Mouse (Mus musculus) retina, embryonic 14.5 days (tissue): ENCODE data around the gene Astn2.
A peak's percentile ranks its signal among the peaks of the same experiment; 100 is the strongest.

Experiments used
- DNase-seq: peaks from one replicate; pipeline ENCODE4 v3.0.0-alpha.2; 2015; ENCODE audit warnings: low spot score

The Astn2 gene

GRCm38 (mm10) chr4:66169485-66169884 is 234.9 kb downstream of the Astn2 start:
- no peak for DNase-seq

DNA sequence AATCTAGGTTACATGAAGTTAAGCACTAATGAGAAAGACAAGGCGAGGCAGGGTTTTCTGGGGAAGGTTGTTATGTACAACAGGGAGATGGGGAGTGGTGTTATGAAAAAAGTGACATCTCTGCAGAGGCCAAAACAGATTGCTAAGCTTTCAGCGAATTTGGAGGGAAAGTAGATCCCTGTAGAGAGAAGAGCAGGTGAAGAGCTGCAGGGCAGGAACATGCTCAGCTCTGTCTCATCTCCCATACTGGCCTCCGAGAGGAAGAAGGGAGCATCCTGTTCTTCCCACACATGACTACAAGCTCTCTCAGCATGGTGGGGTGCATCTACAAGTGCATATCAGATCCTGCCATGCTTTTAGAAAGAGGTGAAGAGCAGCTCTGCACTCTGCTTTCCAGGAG is 245.7 kb downstream of the Astn2 start:
- DNase-seq: no peak

GRCm38 (mm10) chr4:66157439-66158113 is 246.8 kb downstream of the Astn2 start:
- peak; percentile 15 for DNase-seq

GRCm38 (mm10) chr4:66146546-66146945 is 257.9 kb downstream of the Astn2 start:
- DNase-seq: no peak

GRCm38 (mm10) chr4:66126181-66126580 is 278.2 kb downstream of the Astn2 start:
- no peak for DNase-seq

- no peak for DNase-seq
Observed at GRCm38 (mm10) chr4:66122766-66123358, 281.5 kb downstream of the Astn2 start.

- DNase-seq: no peak
Observed at GRCm38 (mm10) chr4:66114243-66114642, 290.2 kb downstream of the Astn2 start.

- DNase-seq: no peak
Observed at GRCm38 (mm10) chr4:66102037-66102436, 302.4 kb downstream of the Astn2 start.

- DNase-seq: no peak
Observed at GRCm38 (mm10) chr4:66097629-66098028, 306.8 kb downstream of the Astn2 start.

- no peak for DNase-seq
Observed at GRCm38 (mm10) chr4:66096104-66096503, 308.3 kb downstream of the Astn2 start.

GRCm38 (mm10) chr4:66057161-66057560 is 347.2 kb downstream of the Astn2 start:
- no peak for DNase-seq

DNA sequence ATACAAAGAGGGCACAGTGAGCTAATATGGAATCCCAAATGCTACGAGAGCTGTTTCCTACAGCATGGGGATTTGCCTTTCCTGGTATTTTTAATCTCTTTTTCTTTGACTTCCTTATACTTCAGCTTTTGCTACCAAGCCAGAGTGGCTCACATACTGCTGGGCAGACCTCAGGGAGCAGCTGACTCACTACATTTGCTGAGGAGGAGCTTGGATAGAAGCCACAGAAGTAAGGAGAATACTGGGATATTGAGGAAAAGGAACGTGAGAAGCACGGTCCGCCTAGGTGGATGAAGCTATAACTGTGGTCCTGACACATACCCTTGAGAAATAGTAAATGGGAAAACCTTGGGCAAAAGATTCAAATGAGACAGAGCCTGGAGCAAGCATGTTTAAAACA is 348.7 kb downstream of the Astn2 start:
- no peak for DNase-seq

- no peak for DNase-seq
Observed at GRCm38 (mm10) chr4:66043014-66043672, 361.3 kb downstream of the Astn2 start.

DNA sequence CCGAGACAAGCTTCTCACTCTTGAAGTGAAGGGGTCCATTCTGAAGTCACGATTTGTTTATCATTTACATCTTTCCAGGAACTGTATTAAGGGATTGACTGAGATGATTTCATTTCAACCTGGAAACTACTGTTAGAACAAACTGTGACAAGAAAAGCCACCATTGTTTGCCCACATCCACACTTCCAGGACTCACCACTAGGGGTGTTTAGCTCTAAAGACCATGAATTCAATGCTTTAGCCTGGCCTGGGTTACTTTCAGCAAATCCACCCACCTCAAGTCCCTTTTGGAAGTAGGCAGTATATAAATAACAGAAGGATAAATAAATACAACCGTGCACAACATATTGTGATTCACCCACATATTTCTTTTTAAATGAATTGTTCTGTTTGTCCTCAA is 370.6 kb downstream of the Astn2 start:
- peak; percentile 54 for DNase-seq

DNA sequence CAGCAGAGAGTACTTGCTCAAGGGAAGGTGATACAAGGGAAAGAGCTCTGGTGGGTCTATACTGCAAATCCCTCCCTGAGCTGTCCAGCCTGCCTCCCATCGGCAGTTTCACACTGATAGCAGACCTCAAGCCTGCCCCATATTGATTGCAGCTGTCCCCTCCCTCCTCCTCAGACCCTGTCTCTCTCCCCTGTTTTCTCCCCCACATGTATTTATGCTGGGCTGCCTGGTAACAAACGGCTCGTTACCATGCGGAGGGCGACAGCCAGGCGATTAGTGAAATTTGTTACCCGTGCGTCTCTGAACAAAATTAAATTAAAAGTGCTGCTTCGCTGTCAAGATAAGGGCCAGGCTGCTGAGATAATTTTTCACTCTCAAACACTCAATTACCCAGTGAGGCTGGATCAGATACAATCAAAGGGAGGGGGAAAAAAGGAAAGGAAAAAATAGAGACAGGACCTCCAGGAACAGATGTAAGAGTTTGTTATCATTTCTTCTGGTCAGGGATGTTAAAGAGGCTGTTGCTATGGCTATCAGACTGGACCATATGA is 373.0 kb downstream of the Astn2 start:
- no peak for DNase-seq

- no peak for DNase-seq
Observed at GRCm38 (mm10) chr4:66029901-66030300, 374.5 kb downstream of the Astn2 start.

GRCm38 (mm10) chr4:66027866-66028265 is 376.5 kb downstream of the Astn2 start:
- DNase-seq: no peak

GRCm38 (mm10) chr4:66025393-66026062 is 378.9 kb downstream of the Astn2 start:
- peak; percentile 77 for DNase-seq

DNA sequence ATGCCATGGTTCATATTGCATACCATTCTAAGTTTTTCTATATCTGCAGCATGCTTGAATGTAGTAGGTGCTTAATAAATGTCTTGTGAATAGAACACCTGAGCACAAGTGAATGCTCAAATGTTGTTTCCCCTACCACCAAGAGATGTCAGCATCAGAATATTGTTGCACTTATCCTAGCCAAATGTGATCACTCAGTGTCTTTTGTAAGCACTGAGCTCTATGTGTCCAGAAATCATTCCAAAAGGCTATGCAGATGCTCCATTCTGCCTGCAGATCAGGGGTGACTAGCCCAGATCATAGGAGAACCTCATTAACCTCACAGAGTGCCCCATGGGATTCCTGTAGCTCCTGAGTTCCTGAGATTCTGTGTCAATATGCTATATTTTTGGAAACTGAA is 401.5 kb downstream of the Astn2 start:
- DNase-seq: no peak

GRCm38 (mm10) chr4:65983643-65984042 is 420.8 kb downstream of the Astn2 start:
- DNase-seq: no peak

GRCm38 (mm10) chr4:65982882-65983281 is 421.5 kb downstream of the Astn2 start:
- DNase-seq: peak; percentile 25

DNA sequence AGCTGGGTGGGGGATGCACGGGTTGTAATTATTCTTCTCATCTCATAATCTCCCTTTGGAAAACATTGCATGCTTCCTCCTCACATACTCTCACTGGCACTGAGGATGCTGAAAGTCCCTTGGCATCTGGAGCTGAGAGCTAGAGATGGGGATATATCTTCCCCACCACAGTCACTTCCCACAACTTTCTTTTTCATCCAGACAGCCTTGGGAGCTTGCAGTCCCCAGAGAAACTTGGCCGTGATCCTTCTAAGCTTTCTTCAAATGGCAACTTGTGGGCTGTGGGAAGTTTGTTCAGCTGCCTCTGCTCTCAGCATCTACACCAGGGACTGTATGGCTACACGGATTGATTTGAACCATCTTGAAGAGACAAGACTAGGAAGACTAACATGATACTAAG is 428.2 kb downstream of the Astn2 start:
- DNase-seq: no peak

- DNase-seq: no peak
Observed at GRCm38 (mm10) chr4:65972395-65972794, 432.0 kb downstream of the Astn2 start.
